Mouse (Mus musculus): ENCODE measurements around the gene Gm42715. TPM values are rescaled to one million over a fixed set of nuclear protein-coding genes. Genes with fewer than 3 reads are reported as not detected.
"Not testable (repeated sequence)": the region's sequence is repeated elsewhere in the genome, so short reads cannot be mapped to it uniquely, and the experiment has no call there.

The Gm42715 gene
- total RNA-seq, 2 experiments from 2014 or later = 16.5 to 17.1 TPM

DNA sequence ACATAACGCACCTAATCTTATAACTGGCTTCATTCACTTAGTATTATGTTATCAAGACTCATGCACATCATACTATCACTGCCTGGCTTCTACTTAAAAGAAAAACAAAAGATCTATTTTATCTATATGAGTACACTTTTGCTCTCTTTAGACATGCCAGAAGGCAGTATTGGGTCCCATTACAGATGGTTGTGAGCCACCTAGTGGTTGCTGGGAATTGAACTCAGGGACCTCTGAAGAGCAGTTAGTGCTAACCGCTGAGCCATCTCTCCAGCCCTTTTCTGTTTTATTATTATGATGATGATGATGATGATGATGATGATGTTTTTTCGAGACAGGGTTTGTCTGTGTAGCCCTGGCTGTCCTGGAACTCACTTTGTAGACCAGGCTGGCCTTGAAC lies 21.0 kb upstream of the Gm42715 start:
- DNase-seq = peak; percentile 63

DNA sequence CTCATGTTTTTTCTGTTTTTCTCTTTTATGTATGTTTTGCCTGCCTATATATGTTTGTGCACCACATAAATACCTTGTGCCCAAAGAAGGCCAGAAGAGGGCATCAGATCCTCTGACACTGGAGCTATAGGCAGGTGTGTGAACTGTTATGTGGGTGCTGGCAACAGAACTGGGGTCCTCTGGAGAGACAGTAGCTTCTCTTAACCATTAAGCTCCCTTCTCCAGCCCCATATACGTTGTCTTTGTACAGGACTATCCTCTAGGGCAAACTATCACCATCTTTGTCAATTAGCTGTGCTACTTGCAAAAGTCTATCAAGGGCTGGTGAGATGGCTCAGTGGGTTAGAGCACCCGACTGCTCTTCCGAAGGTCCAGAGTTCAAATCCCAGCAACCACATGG lies 11.1 kb upstream of the Gm42715 start:
- no peak for DNase-seq

- not testable (repeated sequence) for DNase-seq
Measured at GRCm38 (mm10) chr7:127509830-127510229, 9.6 kb upstream of the Gm42715 start.

DNA sequence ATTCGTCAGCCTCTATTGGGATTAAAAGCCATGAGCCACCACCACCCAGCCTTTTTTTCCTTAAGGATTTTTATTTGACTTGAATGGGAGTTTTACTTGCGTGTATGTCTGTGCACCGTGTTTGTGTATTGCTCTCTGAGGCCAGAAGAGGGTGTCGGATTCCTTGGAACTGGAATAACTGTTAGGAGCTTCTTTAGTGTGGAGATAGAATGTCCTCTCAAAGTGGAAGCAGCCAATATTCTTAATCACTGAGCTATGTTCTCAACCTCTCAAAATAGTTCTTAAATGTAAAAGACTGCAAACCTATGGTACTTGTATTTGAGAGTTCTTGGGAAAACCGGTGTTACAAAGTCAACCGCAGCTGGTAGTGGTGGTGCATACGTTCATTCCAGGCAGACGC lies 8.1 kb upstream of the Gm42715 start:
- DNase-seq = no peak

DNA sequence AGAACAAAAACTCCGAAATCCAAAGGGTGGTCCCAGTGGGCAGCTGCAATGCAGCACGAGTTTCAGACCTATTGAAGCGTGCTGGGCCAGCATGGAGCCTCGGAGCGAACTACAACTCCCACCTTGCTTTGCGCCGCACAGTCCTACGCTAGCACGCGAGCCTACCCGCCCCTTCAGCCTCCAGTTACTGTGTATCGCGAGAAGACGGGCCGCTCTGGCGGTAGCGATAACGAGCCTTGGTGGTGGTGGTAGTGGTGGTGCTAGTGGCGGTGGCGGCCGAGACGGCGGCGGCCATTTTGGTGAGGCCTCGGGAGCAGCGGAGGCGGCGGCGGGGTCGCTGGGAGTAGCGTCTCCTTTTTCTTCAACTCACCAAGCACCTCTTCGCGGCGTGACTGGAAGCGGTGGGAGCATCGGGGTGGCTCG lies 7.6 kb upstream of the Gm42715 start, which contains the start of gene Srcap:
Gene Srcap (plus strand): TSS at position 176 of the 423 bp plus-strand sequence.
- DNase-seq = peak; percentile 96

- DNase-seq = peak; percentile 94
Measured at GRCm38 (mm10) chr7:127512231-127513015, 7.0 kb upstream of the Gm42715 start.

DNA sequence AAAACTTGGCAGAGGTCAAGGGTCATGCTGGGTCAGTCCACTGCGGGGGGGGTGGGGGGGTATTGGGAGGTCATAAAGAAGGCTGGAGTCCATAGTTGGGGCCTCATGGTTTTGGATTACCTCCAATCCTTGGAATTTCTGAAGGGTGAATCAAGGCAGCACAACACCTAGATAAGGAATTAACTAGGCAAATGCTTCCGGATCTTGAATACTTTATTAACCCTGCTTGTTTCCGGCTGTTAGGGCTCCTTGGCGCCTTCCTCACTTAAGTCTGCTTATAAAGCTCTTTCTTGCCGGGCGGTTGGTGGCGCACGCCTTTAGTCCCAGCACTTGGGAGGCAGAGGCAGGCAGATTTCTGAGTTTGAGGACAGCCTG lies 6.4 kb upstream of the Gm42715 start:
- DNase-seq = peak; percentile 31

GRCm38 (mm10) chr7:127513781-127514180 lies 5.6 kb upstream of the Gm42715 start:
- no peak for DNase-seq

DNA sequence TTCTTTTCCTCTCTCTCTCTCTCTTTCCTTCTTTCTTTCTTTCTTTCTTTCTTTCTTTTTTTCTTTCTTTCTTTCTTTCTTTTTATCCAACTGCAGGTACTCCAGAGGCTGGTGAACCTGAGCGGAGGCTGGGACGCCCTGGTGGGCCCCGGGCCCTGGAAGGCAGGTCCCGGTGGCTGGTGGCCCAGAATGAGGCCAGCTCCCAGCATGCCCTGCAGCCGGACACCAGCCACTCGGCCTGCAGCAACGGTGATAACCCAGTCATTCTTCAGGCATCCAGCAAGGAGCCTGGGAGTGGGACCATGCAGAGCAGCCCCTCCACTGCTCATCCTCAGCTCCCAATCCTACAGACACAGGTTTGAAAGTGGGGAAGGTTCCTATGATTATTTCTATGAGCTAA lies 3.5 kb upstream of the Gm42715 start:
- DNase-seq = peak; percentile 24

DNA sequence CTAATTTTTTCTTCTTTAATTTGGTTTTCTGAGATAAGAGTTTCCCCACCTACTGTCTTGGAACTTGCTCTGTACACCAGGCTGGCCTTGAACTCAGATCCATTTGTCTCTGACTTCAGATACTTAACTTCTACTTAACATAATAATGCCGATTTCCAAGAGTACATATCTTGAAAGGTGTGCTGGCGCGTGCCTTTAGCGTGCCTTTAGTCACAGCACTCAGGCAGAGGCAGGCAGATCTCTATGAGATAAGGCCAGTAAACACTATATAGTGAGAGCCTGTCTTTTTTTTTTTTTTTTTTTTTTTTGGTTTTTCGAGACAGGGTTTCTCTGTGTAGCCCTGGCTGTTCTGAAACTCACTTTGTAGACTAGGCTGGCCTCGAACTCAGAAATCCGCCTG lies 3.0 kb upstream of the Gm42715 start:
- no peak for DNase-seq

GRCm38 (mm10) chr7:127541671-127542070 lies 22.3 kb downstream of the Gm42715 start:
- DNase-seq = no peak

DNA sequence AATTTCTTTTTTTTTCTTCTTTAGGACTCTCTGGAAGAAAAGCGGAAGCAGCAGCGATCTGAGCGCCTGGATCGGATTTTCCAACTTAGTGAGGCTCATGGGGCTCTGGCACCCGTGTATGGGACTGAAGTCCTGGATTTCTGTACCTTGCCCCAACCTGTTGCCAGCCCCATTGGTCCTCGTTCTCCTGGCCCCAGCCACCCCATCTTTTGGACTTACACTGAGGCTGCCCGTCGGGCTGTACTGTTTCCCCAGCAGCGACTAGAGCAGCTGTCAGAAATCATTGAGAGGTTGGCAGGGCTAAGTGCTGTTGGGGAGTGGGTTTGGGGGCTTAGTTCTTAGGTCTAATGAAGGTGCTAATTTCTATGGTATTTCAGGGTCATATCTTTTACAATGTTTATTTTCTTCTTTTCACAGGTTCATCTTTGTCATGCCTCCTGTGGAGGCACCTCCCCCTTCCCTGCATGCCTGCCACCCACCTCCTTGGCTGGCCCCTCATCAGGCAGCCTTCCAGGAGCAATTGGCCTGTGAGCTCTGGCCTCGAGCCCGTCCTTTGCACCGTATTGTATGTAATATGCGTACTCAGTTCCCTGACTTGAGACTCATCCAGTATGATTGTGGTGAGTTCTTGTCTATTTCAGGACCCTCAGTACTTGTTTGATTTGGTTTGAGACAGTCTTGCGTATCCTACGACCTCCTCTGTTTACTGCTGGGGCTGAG lies 29.9 kb downstream of the Gm42715 start:
- DNase-seq = peak; percentile 84

DNA sequence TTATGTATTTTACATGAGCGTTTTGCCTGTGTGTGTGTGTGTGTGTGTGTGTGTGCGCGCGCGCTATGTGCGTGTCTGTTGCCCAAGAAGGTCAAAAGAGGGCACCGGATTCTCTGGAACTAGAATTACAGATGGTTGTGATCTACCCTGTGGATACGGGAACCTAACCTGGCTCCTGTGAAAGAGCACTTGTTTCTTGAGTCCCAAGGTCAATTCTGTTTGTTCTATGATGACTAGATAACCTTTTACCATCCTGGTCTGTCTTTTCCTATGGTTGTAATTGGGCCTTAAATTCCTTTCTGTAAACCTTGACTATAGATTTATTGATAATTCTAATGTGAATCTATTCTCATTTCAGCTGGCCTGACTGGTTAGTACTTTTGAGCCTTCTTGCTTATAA lies 32.2 kb downstream of the Gm42715 start:
- no peak for DNase-seq

DNA sequence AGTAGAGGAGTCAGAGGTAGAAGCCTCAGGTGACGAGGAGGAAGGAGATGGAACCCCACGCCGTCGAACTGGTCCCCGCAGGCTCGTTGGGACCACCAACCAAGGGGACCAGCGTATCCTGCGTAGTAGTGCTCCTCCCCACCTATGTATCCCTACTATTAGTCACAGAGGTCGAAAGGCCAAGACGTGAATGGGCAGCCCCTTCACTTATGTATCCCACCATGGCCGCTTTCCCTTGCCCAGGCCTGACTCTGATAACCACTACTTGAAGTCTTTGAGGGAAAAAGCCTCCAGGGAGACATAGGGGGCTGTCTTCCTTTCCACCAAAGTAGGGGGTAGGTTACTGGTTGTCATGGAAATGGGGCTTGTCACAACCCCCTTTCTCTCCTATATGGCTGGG lies 41.2 kb downstream of the Gm42715 start:
- no peak for DNase-seq

- DNase-seq = no peak
Measured at GRCm38 (mm10) chr7:127561340-127561858, 42.0 kb downstream of the Gm42715 start, which contains the start of gene Tmem265. Tmem265 (plus strand) TSS chr7:127561390.

- DNase-seq = peak; percentile 70
Measured at GRCm38 (mm10) chr7:127564381-127565150, 45.2 kb downstream of the Gm42715 start.

DNA sequence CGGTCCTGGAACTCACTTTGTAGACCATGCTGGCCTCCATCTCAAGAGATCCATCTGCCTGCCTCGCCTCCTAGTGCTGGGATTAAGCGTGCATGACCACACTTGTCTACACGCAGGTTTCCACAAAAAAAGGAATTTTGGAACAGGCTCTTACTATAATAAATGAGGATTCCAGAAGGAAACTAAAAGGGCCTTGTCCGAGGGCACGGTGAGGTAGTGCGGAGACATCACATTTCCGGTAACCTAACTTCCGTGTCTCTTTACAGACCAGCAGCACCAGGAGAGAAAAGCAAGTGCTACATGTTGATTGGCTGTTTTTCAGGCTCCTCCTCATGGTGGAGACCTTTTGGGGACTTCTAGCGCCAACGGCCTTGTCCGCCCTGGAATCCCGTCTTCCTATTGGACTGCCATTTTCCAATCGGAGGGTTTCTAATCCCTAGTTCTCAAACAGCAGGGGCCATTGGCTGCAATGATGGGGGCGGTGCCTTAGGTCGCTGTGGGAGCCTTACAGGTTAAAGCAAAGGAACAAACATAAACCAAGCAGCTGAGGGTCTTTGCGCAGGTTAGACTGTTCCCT lies 53.6 kb downstream of the Gm42715 start, which contains the start of gene Phkg2:
Gene Phkg2 (plus strand): TSS at position 446 of the 577 bp plus-strand sequence.
- peak; percentile 91 for DNase-seq

DNA sequence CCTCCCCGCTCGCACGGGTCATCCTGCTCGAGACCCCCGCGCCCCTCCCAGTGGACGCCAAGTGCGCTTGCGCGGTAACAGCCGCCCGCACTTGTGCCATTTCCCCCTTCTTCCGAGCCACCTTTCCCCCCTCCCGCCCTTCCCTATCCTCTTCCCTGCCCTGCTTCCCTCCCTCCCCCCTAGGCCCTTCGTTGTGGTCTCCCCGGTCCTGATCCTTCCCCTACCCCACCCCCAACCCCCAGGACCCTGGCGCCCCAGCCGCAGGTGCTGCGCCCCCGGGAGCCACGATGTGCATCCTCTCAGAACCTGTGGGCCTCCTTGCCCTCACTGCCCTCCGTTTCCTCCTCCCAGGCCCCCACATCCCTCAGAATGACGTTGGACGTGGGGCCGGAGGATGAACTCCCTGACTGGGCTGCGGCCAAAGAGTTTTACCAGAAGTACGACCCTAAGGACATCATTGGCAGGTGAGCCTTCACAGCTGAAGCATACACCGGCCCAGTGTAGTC lies 54.2 kb downstream of the Gm42715 start:
- DNase-seq = no peak

DNA sequence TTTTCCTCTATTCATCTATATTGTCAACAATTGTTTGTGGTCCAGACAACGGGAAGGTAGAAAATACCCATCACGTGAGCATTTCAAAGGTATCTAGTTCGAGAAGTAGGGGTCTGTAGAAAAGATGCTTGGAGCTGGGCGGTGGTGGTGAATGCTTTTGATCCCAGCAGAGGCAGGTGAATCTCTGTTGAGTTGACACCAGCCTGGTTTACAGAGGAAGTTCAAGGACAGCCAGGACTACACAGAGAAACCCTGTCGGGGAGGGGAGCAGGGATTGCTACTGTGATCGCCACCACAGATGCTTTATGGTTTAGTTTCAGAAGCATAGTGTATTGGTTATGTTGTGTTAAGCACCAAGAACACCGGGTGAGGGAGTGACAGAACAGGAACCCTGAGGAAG lies 54.7 kb downstream of the Gm42715 start:
- no peak for DNase-seq

GRCm38 (mm10) chr7:127583260-127583659 lies 63.9 kb downstream of the Gm42715 start:
- no peak for DNase-seq

DNA sequence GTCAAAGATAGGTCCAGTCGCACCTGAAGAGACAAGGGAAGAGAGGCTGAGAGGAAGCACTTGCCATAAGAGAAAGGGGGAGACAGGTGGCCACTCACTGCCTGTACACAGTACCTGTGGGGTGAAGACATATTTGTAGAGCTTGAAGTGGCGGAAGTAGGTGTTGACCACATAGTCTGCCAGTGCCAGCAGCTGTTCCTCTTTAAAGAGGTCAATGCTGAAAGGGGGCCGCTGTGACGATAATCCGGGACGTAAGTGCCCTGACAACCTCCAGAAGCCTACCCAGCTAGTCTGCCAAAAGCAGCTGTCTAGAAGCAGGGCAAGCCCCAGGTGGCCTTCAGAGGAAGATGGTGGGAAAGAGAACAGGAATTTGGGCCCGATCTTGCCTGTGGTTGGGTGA lies 65.6 kb downstream of the Gm42715 start:
- no peak for DNase-seq

- no peak for DNase-seq
Measured at GRCm38 (mm10) chr7:127586149-127586548, 66.8 kb downstream of the Gm42715 start.

All from heart, postnatal 4 days (tissue).